Mouse (Mus musculus): ENCODE measurements around the gene Sf3a3.
A peak's percentile ranks its signal among the peaks of the same experiment; 100 is the strongest.

DNA sequence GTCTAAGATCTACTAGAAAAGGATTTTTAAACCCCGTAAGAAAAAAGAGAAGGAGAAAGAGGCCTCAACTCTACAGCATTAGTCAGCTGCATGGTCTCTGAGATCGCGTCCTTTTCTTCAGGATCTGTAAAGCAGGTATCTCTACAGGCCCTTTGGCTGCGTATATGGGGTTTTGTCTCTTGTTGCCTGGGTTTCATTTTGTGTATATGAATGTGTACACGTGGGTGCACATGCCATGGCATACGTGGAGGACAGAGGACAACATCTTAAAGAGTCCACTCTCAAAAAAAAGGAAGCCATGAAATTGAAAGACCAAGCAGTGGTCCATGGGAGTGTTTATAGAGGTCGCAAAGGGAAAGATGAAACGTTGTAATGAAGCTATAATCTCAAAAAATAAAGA is 23.1 kb upstream of the Sf3a3 start:
- TF ChIP-seq ZC3H11A (IDR thresholded peaks at IDR 0.05; ENCODE audit: low read depth, low read length) (no peak), CTCF (IDR thresholded peaks at IDR 0.05 in 2 of 3, conservative IDR thresholded peaks at IDR 0.05 in 1 of 3; ENCODE audit: control insufficient read depth in 1 of 3, insufficient read depth in 1 of 3, low read depth in 2 of 3, low read length in 3 of 3, poor library complexity in 1 of 3, severe bottlenecking in 1 of 3) (no peak), EP300 (IDR thresholded peaks at IDR 0.05; ENCODE audit: low read depth in 1 of 2, low read length in 2 of 2) (0 out of 4 replicates have a peak, but pooled peaks of 1 of the 2 experiments have one; percentile 3), GATA1 (IDR thresholded peaks at IDR 0.05; ENCODE audit: low read depth, low read length) (peak; percentile 0; the same call in 1 of the 2 replicates), ZKSCAN1 (IDR thresholded peaks at IDR 0.05; ENCODE audit: low read depth, low read length) (no peak), USF1 (IDR thresholded peaks at IDR 0.05; ENCODE audit: low read depth, low read length) (no peak), TCF12 (IDR thresholded peaks at IDR 0.05; ENCODE audit: low read depth, low read length) (no peak), SIN3A (IDR thresholded peaks at IDR 0.05; ENCODE audit: low read length) (no peak; the same call in 1 of the 2 replicates), POLR2A (IDR thresholded peaks at IDR 0.05; ENCODE audit: control insufficient read depth in 1 of 2, insufficient read depth in 1 of 2, low read depth in 1 of 2, low read length in 2 of 2, poor library complexity in 1 of 2) (no peak), MYC (IDR thresholded peaks at IDR 0.05; ENCODE audit: low read depth, low read length) (0 out of 2 replicates have a peak, but pooled peaks have one; percentile 29), ELF1 (IDR thresholded peaks at IDR 0.05; ENCODE audit: low read depth, low read length) (no peak), ZMIZ1 (IDR thresholded peaks at IDR 0.05; ENCODE audit: low read depth, low read length) (no peak), MAFK (IDR thresholded peaks at IDR 0.05; ENCODE audit: borderline replicate concordance, low read depth, low read length) (no peak), SMC3 (IDR thresholded peaks at IDR 0.05; ENCODE audit: low read depth, low read length) (no peak)

Measured in MEL (cell line).